Mouse (Mus musculus) C2C12 (cell line): ENCODE results near the gene 4930535I16Rik.

Source experiments
- CTCF ChIP-seq: IDR thresholded peaks from one replicate; pipeline ENCODE4 v1.5.1; 2011; ENCODE audit not compliant: control insufficient read depth, insufficient read depth, insufficient read length
- MYOD1 ChIP-seq: IDR thresholded peaks from one replicate; pipeline ENCODE4 v1.6.1; 2011; ENCODE audit warnings: low read depth; ENCODE audit not compliant: control insufficient read depth, insufficient read length

GRCm38 (mm10) chr4:123911503-123911902, 6.3 kb downstream of the 4930535I16Rik start:
- no peak for TF ChIP-seq CTCF
- no peak for TF ChIP-seq MYOD1
